Mouse (Mus musculus) bone marrow macrophage, adult 2 months (primary cell): ENCODE results near the gene Rassf1. TPM values are rescaled to one million over a fixed set of nuclear protein-coding genes. Genes with fewer than 3 reads are reported as not detected.
"Not testable (repeated sequence)": the region's sequence is repeated elsewhere in the genome, so short reads cannot be mapped to it uniquely, and the experiment has no call there.

ENCODE experiments used
- H3K27ac ChIP-seq: 2 replicates; pipeline ENCODE4 v1.5.1; 2012; ENCODE audit warnings: low read depth, low read length; ENCODE audit not compliant: insufficient read depth
- H3K4me1 ChIP-seq: 2 replicates; pipeline ENCODE4 v1.6.1; 2012; ENCODE audit warnings: low read length; ENCODE audit not compliant: control insufficient read depth, insufficient read depth
- H3K4me3 ChIP-seq: 2 replicates; pipeline ENCODE4 v1.5.1; 2012; ENCODE audit warnings: mild to moderate bottlenecking, low read length, moderate library complexity; ENCODE audit not compliant: insufficient read depth
- CTCF ChIP-seq: IDR thresholded peaks from 2 replicates; pipeline ENCODE4 v1.5.1; 2012; ENCODE audit warnings: low read depth, mild to moderate bottlenecking, low read length, moderate library complexity
- POLR2A ChIP-seq: IDR thresholded peaks from 2 replicates; pipeline ENCODE4 v1.6.1; 2012; ENCODE audit warnings: mild to moderate bottlenecking, low read depth, low read length, borderline replicate concordance
- polyA plus RNA-seq: library from polyadenylated mRNA; stranded (reverse); fragments of >200 nt; gene quantifications from 2 replicates; pipeline ENCODE4 v1.2.4, GENCODE M21; 2012; ENCODE audit not compliant: missing spikeins, insufficient read depth, insufficient read length

The Rassf1 gene
- polyA plus RNA-seq, 1 experiment, result 46.2 TPM

GRCm38 (mm10) chr9:107570845-107571244 is 19.5 kb downstream of the Rassf1 start:
- TF ChIP-seq CTCF (no peak), POLR2A (no peak)
- H3K4me3 ChIP-seq, result no peak overlapping the region
- H3K27ac ChIP-seq, result no peak overlapping the region
- peaks cover 56% of the 10 kb centered on the region for H3K4me1 ChIP-seq

GRCm38 (mm10) chr9:107571534-107572326 is 20.4 kb downstream of the Rassf1 start:
- no peak overlapping the region for H3K4me3 ChIP-seq
- no peak overlapping the region for H3K27ac ChIP-seq
- peaks cover 49% of the 10 kb centered on the region for H3K4me1 ChIP-seq
- TF ChIP-seq POLR2A (no peak), CTCF (no peak)

GRCm38 (mm10) chr9:107572327-107572662 is 20.9 kb downstream of the Rassf1 start:
- TF ChIP-seq POLR2A (no peak), CTCF (no peak)
- Histone ChIP-seq H3K4me3 (no peak overlapping the region), H3K4me1 (peaks cover 43% of the 10 kb centered on the region), H3K27ac (no peak overlapping the region)

GRCm38 (mm10) chr9:107573774-107574173 is 22.4 kb downstream of the Rassf1 start:
- not testable (repeated sequence) for H3K4me3 ChIP-seq, H3K27ac ChIP-seq
- H3K4me1 ChIP-seq, result peaks cover 41% of the 10 kb centered on the region

GRCm38 (mm10) chr9:107575579-107576356 is 24.4 kb downstream of the Rassf1 start:
- TF ChIP-seq POLR2A (no peak), CTCF (no peak)
- Histone ChIP-seq H3K27ac (no peak overlapping the region), H3K4me1 (peaks cover 40% of the 10 kb centered on the region), H3K4me3 (no peak overlapping the region)

- no peak for TF ChIP-seq CTCF
- no peak for TF ChIP-seq POLR2A
- H3K27ac ChIP-seq, result no peak within 1 kb of the TSS
- H3K4me1 ChIP-seq, result peaks cover 36% of the 10 kb centered on the region
- peak within 1 kb of the TSS; percentile 29 for H3K4me3 ChIP-seq
Measured at GRCm38 (mm10) chr9:107576357-107577107, 25.2 kb downstream of the Rassf1 start, which contains the start of gene Hyal1. Gene Hyal1, plus strand, starts transcription at chr9:107576927.

GRCm38 (mm10) chr9:107577871-107578270 is 26.5 kb downstream of the Rassf1 start:
- H3K27ac ChIP-seq, result no peak overlapping the region
- H3K4me3 ChIP-seq, result no peak overlapping the region
- peaks cover 34% of the 10 kb centered on the region for H3K4me1 ChIP-seq

GRCm38 (mm10) chr9:107578587-107578986 is 27.2 kb downstream of the Rassf1 start, which contains the start of gene Naa80:
Gene Naa80, plus strand, starts transcription at chr9:107578887.
- peak within 1 kb of the TSS; percentile 84 for H3K27ac ChIP-seq
- peak within 1 kb of the TSS; percentile 2; the same call in 1 of the 2 replicates for H3K4me3 ChIP-seq
- TF ChIP-seq POLR2A, result no peak
- no peak for TF ChIP-seq CTCF
- H3K4me1 ChIP-seq, result peaks cover 29% of the 10 kb centered on the region

More at GRCm38 (mm10) chr9:107577871-107578270, 26.5 kb downstream of the Rassf1 start:
- TF ChIP-seq POLR2A (no peak), CTCF (no peak)

- Histone ChIP-seq H3K4me1 (peaks cover 25% of the 10 kb centered on the region), H3K27ac (peak overlapping the region; percentile 84), H3K4me3 (peak overlapping the region; percentile 2; the same call in 1 of the 2 replicates)
- TF ChIP-seq POLR2A (no peak), CTCF (no peak)
Measured at GRCm38 (mm10) chr9:107579023-107579900, 27.9 kb downstream of the Rassf1 start.
